Mouse (Mus musculus) limb, embryonic 14.5 days (tissue): ENCODE measurements around the gene Lhpp. TPM values are rescaled to one million over a fixed set of nuclear protein-coding genes. Genes with fewer than 3 reads are reported as not detected.

ENCODE experiments used
- ATAC-seq: fragments of 200-750 bp; cut with Nextera tagmentation; 2 replicates; pipeline ENCODE4 v1.8.0; 2017; ENCODE audit warnings: low read depth, moderate number of reproducible peaks, moderate TSS enrichment; ENCODE audit not compliant: low FRiP score
- DNase-seq: peaks from one replicate; pipeline ENCODE4 v3.0.0-alpha.2; 2015; ENCODE audit warnings: low spot score
- H3K27ac ChIP-seq: fragments of 300-500 bp; sonication (generic); replicated peaks from 2 replicates; pipeline ENCODE4 v1.5.1; 2014; ENCODE audit warnings: low read depth, mild to moderate bottlenecking, low read length, moderate library complexity, mixed read lengths
- H3K27me3 ChIP-seq: fragments of 300-500 bp; sonication (generic); 2 replicates; pipeline ENCODE4 v1.6.1; 2014; ENCODE audit warnings: low read length, mixed read lengths; ENCODE audit not compliant: control insufficient read depth, insufficient read depth
- H3K36me3 ChIP-seq: fragments of 300-500 bp; sonication (generic); 2 replicates; pipeline ENCODE4 v1.6.1; 2014; ENCODE audit warnings: mild to moderate bottlenecking, low read length, moderate library complexity, mixed read lengths; ENCODE audit not compliant: control insufficient read depth, insufficient read depth
- H3K4me1 ChIP-seq: fragments of 300-500 bp; sonication (generic); 2 replicates; pipeline ENCODE4 v1.6.1; 2014; ENCODE audit warnings: antibody characterized with exemption, low read length, mixed read lengths; ENCODE audit not compliant: control insufficient read depth, insufficient read depth
- H3K4me2 ChIP-seq: fragments of 300-500 bp; sonication (generic); replicated peaks from 2 replicates; pipeline ENCODE4 v1.6.1; 2014; ENCODE audit warnings: low read depth, mild to moderate bottlenecking, low read length, moderate library complexity; ENCODE audit not compliant: severe bottlenecking
- H3K4me3 ChIP-seq: fragments of 300-500 bp; sonication (generic); replicated peaks from 2 replicates; pipeline ENCODE4 v1.5.1; 2014; ENCODE audit warnings: low read length
- H3K9ac ChIP-seq: fragments of 300-500 bp; sonication (generic); 2 replicates; pipeline ENCODE4 v1.6.1; 2014; ENCODE audit warnings: mild to moderate bottlenecking, low read depth, low read length, moderate library complexity; ENCODE audit not compliant: severe bottlenecking
- H3K9me3 ChIP-seq: fragments of 300-500 bp; sonication (generic); 2 replicates; pipeline ENCODE4 v1.6.1; 2016; ENCODE audit warnings: low read length; ENCODE audit not compliant: control insufficient read depth
- POLR2A ChIP-seq: fragments of 200-500 bp; IDR thresholded peaks from 2 replicates; pipeline ENCODE4 v1.8.0; 2012; ENCODE audit warnings: inconsistent platforms, mild to moderate bottlenecking, moderate library complexity, borderline replicate concordance; ENCODE audit not compliant: insufficient read depth, insufficient read length; ENCODE audit errors: extremely low read depth
- WGBS: fragments of 180-500 bp; shearing (Covaris S2); extraction: QIAGEN DNeasy Blood & Tissue Kit; methylation state at CpG from one replicate; pipeline ENCODE4 v1.1.7; 2014; 5-methylcytosine and 5-hydroxymethylcytosine counted together
- polyA plus RNA-seq, 2 experiments: library from polyadenylated mRNA; depleted of rRNA in 1 of 2; stranded (reverse) in 1 of 2; unstranded in 1 of 2; fragments of >200 nt; fragmentation: Nextera tagmentation in 1 of 2; extraction: Ambion mirVana in 1 of 2; gene quantifications; 2 replicates each; pipeline versions ENCODE4 v1.2.1 to v1.2.3; 2012 to 2014

Gene Lhpp
- polyA plus RNA-seq, 2 experiments = 20.9 to 22.5 TPM

- ATAC-seq = no peak
- no peaks in the 10 kb centered on the region for H3K36me3 ChIP-seq
- no peak for TF ChIP-seq POLR2A
- no peak overlapping the region for H3K9ac ChIP-seq
- H3K27ac ChIP-seq = no peak overlapping the region
- H3K9me3 ChIP-seq = no peaks in the 10 kb centered on the region
- peaks cover 23% of the 10 kb centered on the region for H3K27me3 ChIP-seq
- 60% methylated on average over 5 of the region's 5 CpGs for whole genome bisulfite sequencing
- peaks cover 4% of the 10 kb centered on the region for H3K4me1 ChIP-seq
- no peak overlapping the region for H3K4me3 ChIP-seq
- DNase-seq = no peak
- no peak overlapping the region for H3K4me2 ChIP-seq
Observed at GRCm38 (mm10) chr7:132605689-132606088, 4.7 kb upstream of the Lhpp start.

GRCm38 (mm10) chr7:132608316-132609020 is 2.0 kb upstream of the Lhpp start:
- no peak overlapping the region for H3K9ac ChIP-seq
- no peak overlapping the region for H3K27ac ChIP-seq
- DNase-seq (no peak), ATAC-seq (no peak)
- no peak overlapping the region for H3K4me3 ChIP-seq
- H3K9me3 ChIP-seq = no peaks in the 10 kb centered on the region
- peaks cover 9% of the 10 kb centered on the region for H3K4me1 ChIP-seq
- H3K4me2 ChIP-seq = no peak overlapping the region
- 91% methylated on average over 4 of the region's 4 CpGs for WGBS
- no peak for TF ChIP-seq POLR2A
- H3K27me3 ChIP-seq = no peaks in the 10 kb centered on the region
- H3K36me3 ChIP-seq = no peaks in the 10 kb centered on the region

GRCm38 (mm10) chr7:132611530-132611929 is 1.1 kb downstream of the Lhpp start:
- no peak for DNase-seq
- Histone ChIP-seq H3K4me3 (no peak overlapping the region), H3K9me3 (no peaks in the 10 kb centered on the region), H3K4me1 (peaks cover 9% of the 10 kb centered on the region), H3K27ac (no peak overlapping the region), H3K27me3 (no peaks in the 10 kb centered on the region), H3K9ac (no peak overlapping the region), H3K36me3 (no peaks in the 10 kb centered on the region), H3K4me2 (no peak overlapping the region)
- TF ChIP-seq POLR2A = no peak
- ATAC-seq = no peak
- 94% methylated on average over 8 of the region's 8 CpGs for WGBS

GRCm38 (mm10) chr7:132615346-132615745 is 4.9 kb downstream of the Lhpp start:
- DNase-seq = no peak

DNA sequence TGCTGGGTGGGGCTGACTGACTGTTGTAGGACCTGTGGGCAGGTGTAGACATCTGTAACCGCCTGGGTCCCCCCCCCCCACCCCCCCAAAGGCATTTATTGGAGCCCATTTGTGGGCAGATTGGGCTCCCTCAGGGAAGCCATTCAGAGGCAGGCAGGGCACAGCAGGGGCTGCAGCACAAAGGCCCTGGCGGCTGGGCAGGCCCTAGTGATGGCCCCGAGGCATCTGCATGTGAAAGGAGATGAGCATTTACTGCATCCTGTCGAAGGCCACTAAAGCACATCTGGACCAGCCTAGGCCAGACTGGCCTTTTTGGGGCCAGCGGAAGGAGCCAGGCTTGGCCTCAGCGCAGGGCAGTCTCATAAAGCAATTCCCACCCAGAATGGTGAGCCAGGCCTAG is 6.0 kb downstream of the Lhpp start:
- Histone ChIP-seq H3K9ac (no peak overlapping the region), H3K4me1 (peaks cover 6% of the 10 kb centered on the region; the same call in 1 of the 2 replicates), H3K27me3 (no peaks in the 10 kb centered on the region), H3K4me3 (no peak overlapping the region), H3K9me3 (no peaks in the 10 kb centered on the region), H3K27ac (no peak overlapping the region), H3K4me2 (no peak overlapping the region), H3K36me3 (no peaks in the 10 kb centered on the region)
- WGBS = 28% methylated on average over 5 of the region's 6 CpGs
- no peak for ATAC-seq
- DNase-seq = no peak
- no peak for TF ChIP-seq POLR2A

More at GRCm38 (mm10) chr7:132615346-132615745, 4.9 kb downstream of the Lhpp start:
- Histone ChIP-seq H3K36me3 (no peaks in the 10 kb centered on the region), H3K9ac (no peak overlapping the region), H3K27me3 (no peaks in the 10 kb centered on the region), H3K4me3 (no peak overlapping the region), H3K4me1 (peaks cover 6% of the 10 kb centered on the region), H3K4me2 (no peak overlapping the region), H3K27ac (no peak overlapping the region), H3K9me3 (no peaks in the 10 kb centered on the region)
- 18% methylated on average over 3 of the region's 3 CpGs for WGBS
- TF ChIP-seq POLR2A = no peak
- ATAC-seq = no peak
